Mouse (Mus musculus) forebrain, embryonic 14.5 days (tissue): ENCODE results near the gene Jsrp1. TPM values are rescaled to one million over a fixed set of nuclear protein-coding genes. Genes with fewer than 3 reads are reported as not detected.

Source experiments
- ATAC-seq: fragments of 200-750 bp; cut with Nextera tagmentation; 2 replicates; pipeline ENCODE4 v1.8.0; 2017; ENCODE audit warnings: mild to moderate bottlenecking, moderate library complexity
- DNase-seq: peaks from one replicate; pipeline ENCODE4 v3.0.0-alpha.2; 2015; ENCODE audit warnings: low spot score
- H3K27ac ChIP-seq: fragments of 300-500 bp; sonication (generic); 2 replicates; pipeline ENCODE4 v1.5.1; 2014; ENCODE audit warnings: low read depth, mild to moderate bottlenecking, control low read depth, low read length, moderate library complexity
- H3K27me3 ChIP-seq: fragments of 300-500 bp; sonication (generic); replicated peaks from 2 replicates; pipeline ENCODE4 v1.6.1; 2014; ENCODE audit warnings: low read length, control low read depth, mixed read lengths; ENCODE audit not compliant: control insufficient read depth, insufficient read depth
- H3K36me3 ChIP-seq: fragments of 300-500 bp; sonication (generic); 2 replicates; pipeline ENCODE4 v1.6.1; 2014; ENCODE audit warnings: low read length, control low read depth; ENCODE audit not compliant: control insufficient read depth, insufficient read depth
- H3K4me1 ChIP-seq: fragments of 300-500 bp; sonication (generic); 2 replicates; pipeline ENCODE4 v1.6.1; 2014; ENCODE audit warnings: antibody characterized with exemption, low read length, control low read depth; ENCODE audit not compliant: control insufficient read depth, insufficient read depth
- H3K4me2 ChIP-seq: fragments of 300-500 bp; sonication (generic); 2 replicates; pipeline ENCODE4 v1.6.1; 2014; ENCODE audit warnings: mild to moderate bottlenecking, control low read depth, low read length
- H3K4me3 ChIP-seq: fragments of 300-500 bp; sonication (generic); 2 replicates; pipeline ENCODE4 v1.5.1; 2014; ENCODE audit warnings: low read depth, low read length, control low read depth
- H3K9ac ChIP-seq: fragments of 300-500 bp; sonication (generic); 2 replicates; pipeline ENCODE4 v1.6.1; 2014; ENCODE audit warnings: mild to moderate bottlenecking, low read length, control low read depth, moderate library complexity
- H3K9me3 ChIP-seq: fragments of 300-500 bp; sonication (generic); replicated peaks from 2 replicates; pipeline ENCODE4 v1.6.1; 2016; ENCODE audit warnings: low read length, control low read depth, mixed read lengths; ENCODE audit not compliant: control insufficient read depth
- WGBS: fragments of 180-500 bp; shearing (Covaris S2); extraction: QIAGEN DNeasy Blood & Tissue Kit; methylation state at CpG from one replicate; pipeline ENCODE4 v1.1.7; 2014; 5-methylcytosine and 5-hydroxymethylcytosine counted together
- polyA plus RNA-seq: library from polyadenylated mRNA; unstranded; fragments of >200 nt; fragmentation: Nextera tagmentation; extraction: Ambion mirVana; gene quantifications from 2 replicates; pipeline ENCODE4 v1.2.1, GENCODE M21; 2014

Gene Jsrp1
- polyA plus RNA-seq, 1 experiment from 2014 or later = 0.30 TPM

DNA sequence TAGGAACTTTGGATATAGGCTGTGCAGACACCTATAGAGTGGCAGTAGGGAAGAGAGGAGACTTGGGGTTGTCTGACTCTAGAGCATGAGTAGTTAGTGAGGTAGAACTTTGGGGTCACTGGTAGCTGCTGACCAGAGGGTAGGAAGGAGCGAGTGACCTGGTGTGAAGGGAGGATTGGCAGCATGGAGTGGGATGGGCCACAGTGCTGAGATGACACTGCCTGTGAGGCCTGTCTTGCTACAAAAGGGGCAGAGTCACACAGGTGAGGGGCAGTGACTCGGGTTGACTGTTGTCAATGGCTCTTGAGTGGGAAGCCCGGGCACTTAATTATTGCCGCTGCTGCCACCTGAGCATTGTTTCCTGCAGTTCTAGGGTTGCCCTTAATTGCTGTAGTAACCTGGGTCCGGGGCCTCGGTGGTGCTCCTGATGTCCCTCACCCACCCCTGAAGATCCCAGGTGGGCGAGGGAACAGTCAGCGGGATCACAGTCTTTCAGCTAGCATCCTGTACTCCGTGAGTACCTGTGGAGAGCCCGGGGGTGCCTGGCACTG lies 14.6 kb upstream of the Jsrp1 start:
- Histone ChIP-seq H3K36me3 (peaks cover 27% of the 10 kb centered on the region), H3K27me3 (no peaks in the 10 kb centered on the region), H3K9ac (peak overlapping the region; percentile 89), H3K4me1 (peaks cover 5% of the 10 kb centered on the region), H3K4me3 (peak overlapping the region; percentile 74), H3K9me3 (no peaks in the 10 kb centered on the region), H3K4me2 (peak overlapping the region; percentile 100), H3K27ac (no peak overlapping the region)
- no peak for DNase-seq
- ATAC-seq = no peak
- WGBS = 86% methylated on average over 10 of the region's 10 CpGs

DNA sequence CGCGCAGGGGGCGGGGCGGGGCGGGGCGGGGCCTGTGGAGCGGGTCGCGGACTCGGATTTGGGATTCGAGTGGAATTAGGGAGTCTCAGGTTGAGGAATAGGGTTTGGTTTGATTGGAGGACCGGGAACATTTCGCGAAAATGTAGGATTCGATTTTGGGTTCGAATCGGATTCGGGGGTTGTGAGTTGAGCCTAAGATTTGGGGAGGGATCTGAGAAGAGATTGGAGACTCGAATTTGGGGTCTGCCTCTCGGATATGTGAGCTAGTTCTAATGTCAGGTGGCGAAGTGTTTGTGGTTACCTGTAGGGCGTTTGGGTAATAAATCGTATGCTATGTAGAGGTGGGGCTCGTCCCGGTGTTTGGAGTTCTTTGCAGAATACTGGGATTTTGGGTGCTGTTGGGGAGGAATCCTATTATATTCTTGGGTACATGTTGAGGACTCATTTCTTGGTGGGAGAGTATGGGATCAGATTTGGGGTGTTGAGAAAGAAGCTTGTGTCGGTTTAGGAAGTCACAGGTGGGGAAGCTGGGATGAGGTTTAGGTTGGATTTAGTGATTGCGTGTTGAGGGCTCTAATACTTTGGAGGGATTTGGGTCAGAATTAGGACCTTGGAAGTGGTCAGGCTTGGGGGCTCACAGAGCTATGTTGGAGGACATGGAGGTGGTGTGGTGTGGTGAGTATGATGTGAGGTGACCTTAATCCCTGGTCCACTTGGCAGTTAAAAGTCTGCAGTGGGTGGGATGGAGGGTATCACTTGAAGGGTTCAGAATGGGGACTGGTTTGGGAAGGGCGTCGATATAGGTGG lies 14.0 kb upstream of the Jsrp1 start:
- H3K4me1 ChIP-seq = peaks cover 5% of the 10 kb centered on the region
- peak overlapping the region; percentile 100 for H3K4me2 ChIP-seq
- H3K9ac ChIP-seq = peak overlapping the region; percentile 89
- no peaks in the 10 kb centered on the region for H3K9me3 ChIP-seq
- ATAC-seq (no peak), DNase-seq (no peak)
- H3K27me3 ChIP-seq = no peaks in the 10 kb centered on the region
- WGBS = 9% methylated on average over 27 of the region's 29 CpGs
- peaks cover 27% of the 10 kb centered on the region for H3K36me3 ChIP-seq
- H3K4me3 ChIP-seq = peak overlapping the region; percentile 74
- peak overlapping the region; percentile 86 for H3K27ac ChIP-seq

DNA sequence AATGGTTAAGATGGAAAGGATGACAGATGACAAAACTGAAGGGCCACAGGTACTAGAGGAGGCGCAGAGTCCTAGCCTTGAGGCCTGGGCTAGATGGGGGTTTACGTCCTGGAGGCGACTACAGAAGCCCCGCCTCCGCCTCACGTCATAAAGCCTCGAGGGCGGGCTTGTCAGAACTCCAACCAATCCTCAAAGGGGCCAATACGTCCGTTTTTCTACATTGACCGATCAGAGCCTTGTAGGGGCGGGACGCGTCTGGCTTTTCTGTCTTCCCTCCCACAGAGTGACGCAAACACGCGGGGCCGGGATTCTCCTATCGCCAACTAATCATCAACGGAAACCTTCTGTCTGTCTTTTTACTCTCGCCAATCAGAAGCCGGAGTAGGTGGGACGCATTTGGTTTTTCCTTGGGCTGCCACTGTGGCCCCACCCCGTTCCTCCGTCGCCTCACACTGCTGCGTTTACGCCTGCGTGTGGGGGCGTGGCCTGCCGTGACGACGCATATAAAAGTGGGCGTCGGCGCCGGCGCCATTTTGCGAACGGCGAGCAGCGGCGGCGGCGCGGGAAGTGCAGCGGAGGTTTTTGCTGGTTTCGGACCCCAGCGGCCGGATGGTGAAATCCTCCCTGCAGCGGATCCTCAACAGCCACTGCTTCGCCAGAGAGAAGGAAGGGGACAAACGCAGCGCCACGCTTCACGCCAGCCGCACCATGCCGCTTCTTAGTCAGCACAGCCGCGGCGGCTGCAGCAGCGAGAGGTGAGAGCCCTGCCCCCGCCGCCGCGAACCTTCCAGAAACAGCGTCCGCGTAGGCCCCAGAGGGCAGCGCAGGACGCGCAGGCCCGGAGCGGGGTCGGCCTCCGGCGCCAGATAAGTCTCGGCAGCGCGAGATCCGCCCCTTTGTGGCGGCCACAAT lies 13.1 kb upstream of the Jsrp1 start, which contains the start of gene Oaz1:
Gene Oaz1 (plus strand): TSS at position 506 of the 912 bp plus-strand sequence.
- peak within 1 kb of the TSS; percentile 86 for H3K27ac ChIP-seq
- peak within 1 kb of the TSS; percentile 100 for H3K4me2 ChIP-seq
- DNase-seq (peak; percentile 100), ATAC-seq (peak; percentile 98)
- H3K9ac ChIP-seq = peak within 1 kb of the TSS; percentile 89
- H3K27me3 ChIP-seq = no peaks in the 10 kb centered on the region
- H3K4me3 ChIP-seq = peak within 1 kb of the TSS; percentile 74
- H3K36me3 ChIP-seq = peaks cover 27% of the 10 kb centered on the region
- H3K4me1 ChIP-seq = peaks cover 5% of the 10 kb centered on the region
- WGBS = under 1% methylated on average over 71 of the region's 82 CpGs
- H3K9me3 ChIP-seq = no peaks in the 10 kb centered on the region

DNA sequence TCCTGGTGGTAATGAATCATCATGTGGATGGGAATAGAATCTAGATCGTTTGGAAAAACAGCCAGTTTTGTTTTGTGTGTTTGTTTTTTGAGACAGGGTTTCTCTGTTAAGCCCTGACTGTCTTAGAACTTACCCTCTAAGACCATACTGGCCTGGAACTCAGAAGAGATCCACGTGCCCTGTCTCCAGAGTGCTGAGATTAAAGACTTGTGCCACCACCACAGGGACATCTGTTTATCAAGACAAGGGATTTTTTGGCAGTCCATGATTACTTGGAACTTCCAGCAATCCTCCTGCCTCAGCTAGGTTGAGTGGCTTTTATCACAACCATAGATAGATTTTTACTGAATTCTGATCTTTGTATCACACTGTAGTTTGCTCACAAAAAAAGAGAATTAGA lies 11.5 kb upstream of the Jsrp1 start:
- Histone ChIP-seq H3K9me3 (no peaks in the 10 kb centered on the region), H3K36me3 (peaks cover 13% of the 10 kb centered on the region), H3K4me1 (peaks cover 5% of the 10 kb centered on the region), H3K4me3 (no peak overlapping the region), H3K4me2 (no peak overlapping the region), H3K27me3 (no peaks in the 10 kb centered on the region), H3K9ac (no peak overlapping the region), H3K27ac (no peak overlapping the region)
- DNase-seq (no peak), ATAC-seq (no peak)
- 78% methylated on average over 2 of the region's 2 CpGs for WGBS

DNA sequence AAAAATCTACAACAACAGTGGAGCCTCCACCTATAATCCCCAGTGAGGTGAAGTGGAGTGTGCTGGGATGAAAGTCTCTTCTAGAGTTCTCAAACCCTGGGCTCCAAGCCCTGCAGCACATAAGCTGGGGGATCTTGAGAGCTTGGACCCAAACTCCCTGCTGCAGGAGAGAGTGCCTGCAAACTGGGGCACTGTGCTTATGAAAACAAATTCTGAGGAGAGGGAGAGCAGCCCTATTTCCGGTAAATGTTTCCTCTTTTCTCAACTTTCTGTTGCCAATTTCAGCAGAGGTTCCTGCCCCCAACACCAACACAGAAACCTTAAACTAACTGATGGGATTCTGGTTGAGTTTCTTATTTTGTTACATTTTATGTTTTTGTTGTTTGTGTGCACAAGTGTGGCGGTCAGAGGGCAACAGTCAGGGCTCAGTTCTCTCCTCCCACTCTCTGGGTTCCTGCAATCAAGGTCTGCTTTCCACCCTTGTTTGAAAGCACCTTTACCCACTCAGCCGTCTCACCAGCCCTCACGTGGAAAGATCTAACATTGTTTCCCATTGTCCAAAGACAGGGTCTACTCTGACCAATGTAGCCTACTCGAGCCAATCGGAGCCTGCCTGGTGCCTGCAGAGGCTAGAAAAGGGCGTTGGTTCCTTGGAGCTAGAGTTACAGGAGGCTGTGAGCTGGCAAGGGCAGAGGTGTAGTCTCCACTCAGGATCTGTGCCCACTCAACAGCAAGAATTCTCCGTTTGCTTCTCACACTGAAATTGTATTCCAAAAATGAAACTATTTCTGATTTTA lies 10.7 kb upstream of the Jsrp1 start:
- Histone ChIP-seq H3K4me3 (no peak overlapping the region), H3K27ac (no peak overlapping the region), H3K4me1 (peaks cover 5% of the 10 kb centered on the region), H3K4me2 (no peak overlapping the region), H3K9me3 (no peaks in the 10 kb centered on the region), H3K36me3 (peaks cover 5% of the 10 kb centered on the region; the same call in 1 of the 2 replicates), H3K27me3 (no peaks in the 10 kb centered on the region), H3K9ac (no peak overlapping the region)
- DNase-seq (no peak), ATAC-seq (no peak)
- WGBS = 69% methylated on average over 8 of the region's 8 CpGs

DNA sequence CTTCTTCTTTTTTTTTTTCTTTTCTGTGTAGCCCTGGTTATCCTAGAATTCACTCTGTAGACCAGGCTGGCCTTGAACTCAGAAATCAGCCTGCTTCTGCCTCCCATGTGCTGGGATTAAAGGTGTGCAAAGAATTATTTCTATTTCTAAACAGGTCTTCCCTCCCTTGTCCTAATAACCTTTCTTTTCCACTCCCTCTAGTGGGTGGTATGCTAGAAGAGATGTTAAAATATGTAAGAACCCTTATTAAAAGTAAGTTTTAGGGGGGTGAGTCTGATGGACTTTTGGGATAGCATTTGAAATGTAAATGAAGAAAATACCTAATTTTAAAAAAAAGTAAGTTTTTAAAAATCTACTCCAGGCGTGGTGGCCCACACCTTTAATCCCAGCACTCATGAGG lies 10.0 kb upstream of the Jsrp1 start:
- H3K4me1 ChIP-seq = peaks cover 5% of the 10 kb centered on the region
- WGBS = 74% methylated on average over 1 of the region's 1 CpGs
- no peak overlapping the region for H3K27ac ChIP-seq
- H3K4me2 ChIP-seq = no peak overlapping the region
- no peak overlapping the region for H3K4me3 ChIP-seq
- DNase-seq = no peak
- no peaks in the 10 kb centered on the region for H3K9me3 ChIP-seq
- ATAC-seq = no peak
- no peaks in the 10 kb centered on the region for H3K27me3 ChIP-seq
- no peak overlapping the region for H3K9ac ChIP-seq
- H3K36me3 ChIP-seq = 0 out of 2 replicates have a peak, but pooled peaks cover under 1% of the 10 kb centered on the region

DNA sequence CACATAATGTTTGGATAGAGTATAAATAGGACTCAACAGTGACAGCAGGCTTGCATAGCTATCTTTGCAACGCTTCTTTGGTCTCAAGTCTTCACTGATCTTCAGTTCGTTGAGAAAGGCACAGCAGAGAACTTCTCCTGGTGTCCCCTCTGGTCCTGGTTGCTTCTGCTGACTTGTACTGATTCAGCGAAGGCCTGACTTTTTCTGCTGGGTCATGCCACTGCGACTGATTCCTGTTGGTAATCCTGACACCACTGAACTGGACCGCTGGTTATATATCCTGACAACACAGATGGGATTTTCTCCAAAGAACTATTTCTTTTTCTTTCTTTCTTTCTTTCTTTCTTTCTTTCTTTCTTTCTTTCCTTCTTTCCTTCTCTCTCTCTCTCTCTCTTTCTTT lies 9.2 kb upstream of the Jsrp1 start:
- 91% methylated on average over 5 of the region's 5 CpGs for WGBS
- ATAC-seq (no peak), DNase-seq (no peak)
- Histone ChIP-seq H3K36me3 (no peaks in the 10 kb centered on the region), H3K27me3 (no peaks in the 10 kb centered on the region), H3K4me3 (no peak overlapping the region), H3K9ac (no peak overlapping the region), H3K9me3 (no peaks in the 10 kb centered on the region), H3K27ac (no peak overlapping the region), H3K4me2 (no peak overlapping the region), H3K4me1 (peaks cover under 1% of the 10 kb centered on the region)

DNA sequence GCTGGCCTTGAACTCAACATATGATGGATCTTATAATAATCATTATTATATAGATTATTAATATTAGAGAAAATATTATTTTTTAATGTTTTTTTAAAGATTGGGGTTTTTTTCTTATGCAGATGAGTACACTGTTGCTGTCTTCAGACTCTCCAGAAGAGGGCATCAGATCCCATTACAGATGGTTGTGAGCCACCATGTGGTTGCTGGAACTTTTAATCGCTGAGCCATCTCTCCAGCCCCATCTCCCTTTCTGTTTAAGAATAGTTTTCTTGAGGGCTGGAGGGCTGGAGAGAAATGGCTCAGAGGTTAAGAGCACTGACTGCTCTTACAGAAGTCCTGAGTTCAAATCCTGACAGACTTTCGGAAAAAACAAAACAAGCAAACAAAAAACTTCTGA lies 8.7 kb upstream of the Jsrp1 start:
- H3K9ac ChIP-seq = no peak overlapping the region
- H3K27me3 ChIP-seq = no peaks in the 10 kb centered on the region
- no peaks in the 10 kb centered on the region for H3K9me3 ChIP-seq
- no peaks in the 10 kb centered on the region for H3K36me3 ChIP-seq
- H3K27ac ChIP-seq = no peak overlapping the region
- ATAC-seq (no peak), DNase-seq (peak; percentile 60)
- H3K4me1 ChIP-seq = no peaks in the 10 kb centered on the region
- H3K4me2 ChIP-seq = no peak overlapping the region
- WGBS = 48% methylated on average over 2 of the region's 2 CpGs
- H3K4me3 ChIP-seq = no peak overlapping the region
